Mouse (Mus musculus) layer of hippocampus, postnatal 10 days (tissue): ENCODE measurements around the gene Rrm1. TPM values are rescaled to one million over a fixed set of nuclear protein-coding genes. Genes with fewer than 3 reads are reported as not detected.
"Not testable (repeated sequence)": the region's sequence is repeated elsewhere in the genome, so short reads cannot be mapped to it uniquely, and the experiment has no call there.

Experiments used
- DNase-seq, 2 experiments: peaks; one replicate each; pipeline ENCODE4 v3.0.0; 2021; ENCODE audit warnings: low spot score in 2 of 2
- total RNA-seq, 2 experiments: library from RNA; stranded (reverse); gene quantifications; 2 replicates each; pipeline ENCODE4 v1.2.3; 2021

The Rrm1 gene
- total RNA-seq, 2 experiments from 2014 or later, result 15.6 to 18.8 TPM

DNA sequence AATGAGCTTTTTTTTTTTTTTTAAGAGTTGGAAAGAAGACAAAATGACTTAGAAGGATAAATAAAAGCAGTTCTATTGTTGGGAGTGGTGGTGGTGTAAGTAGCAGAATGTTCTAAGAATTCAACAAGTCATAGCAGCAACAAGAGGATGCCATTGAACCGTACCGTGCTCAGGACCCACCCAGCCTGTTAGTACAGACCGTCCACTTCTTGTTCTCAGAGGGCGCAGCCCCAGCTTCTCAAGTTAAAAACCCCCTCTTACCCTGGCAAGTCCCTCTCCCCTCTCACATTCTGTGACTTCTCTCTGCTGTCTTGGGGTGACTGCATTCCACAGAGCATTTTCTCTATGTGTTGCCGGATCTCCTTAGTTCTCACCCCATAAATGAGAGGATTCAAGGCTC lies 35.1 kb downstream of the Rrm1 start:
- no peak for DNase-seq

DNA sequence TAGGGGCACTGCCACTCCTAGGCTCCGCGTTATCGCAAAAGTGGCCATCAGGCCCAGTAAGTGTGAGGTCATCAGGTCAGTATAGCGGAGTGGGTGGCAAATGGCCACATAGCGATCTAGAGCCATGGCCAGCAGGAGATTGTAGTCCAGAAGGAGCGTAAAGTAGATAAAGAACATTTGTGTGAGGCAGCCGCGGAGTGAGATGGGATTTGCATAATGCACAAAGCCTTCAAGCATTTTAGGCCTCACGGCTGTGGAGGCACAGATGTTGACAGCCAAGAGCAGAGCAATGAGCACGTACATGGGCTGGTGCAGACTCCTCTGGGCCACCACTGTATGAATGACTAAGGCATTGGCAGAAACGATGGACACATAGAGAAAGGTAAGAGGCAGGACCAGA lies 35.9 kb downstream of the Rrm1 start:
- no peak for DNase-seq

DNA sequence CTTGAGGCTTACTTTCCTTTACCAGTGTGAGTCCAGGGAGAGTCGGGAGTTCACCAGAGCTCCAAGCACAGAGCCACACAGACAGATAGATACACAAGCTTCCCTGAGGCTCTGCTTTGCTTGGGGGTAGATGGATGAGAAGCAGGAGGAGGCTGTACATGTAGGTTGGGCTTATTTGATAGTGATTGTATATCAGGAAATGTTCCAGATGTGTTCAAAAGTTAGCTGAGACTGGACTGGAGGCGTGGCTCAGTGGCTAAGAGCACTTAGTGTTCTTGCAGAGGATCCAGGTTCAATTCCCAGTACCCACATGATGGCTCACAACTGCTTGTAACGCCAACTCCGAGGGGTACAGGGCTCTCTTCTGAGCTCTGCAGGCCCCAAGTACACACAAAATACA lies 36.9 kb downstream of the Rrm1 start:
- DNase-seq, result no peak

DNA sequence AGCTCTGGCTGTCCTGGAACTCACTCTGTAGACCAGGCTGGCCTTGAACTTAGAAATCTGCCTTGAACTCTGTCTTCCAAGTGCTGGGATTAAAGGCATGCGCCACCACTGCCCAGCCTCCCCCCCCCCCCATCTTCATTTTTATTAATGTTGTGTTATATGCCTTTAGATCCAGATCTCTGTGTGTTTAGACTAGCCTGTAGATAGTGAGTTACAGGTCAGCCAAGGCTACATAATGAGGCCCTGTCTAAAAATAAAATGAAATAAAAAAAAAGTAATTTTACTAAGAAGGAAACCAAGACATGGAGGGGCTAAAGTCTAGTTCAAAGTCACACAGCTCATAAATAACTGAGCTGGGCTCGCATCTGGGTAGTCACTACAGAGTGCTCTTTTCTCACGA lies 37.4 kb downstream of the Rrm1 start:
- DNase-seq, result no peak

DNA sequence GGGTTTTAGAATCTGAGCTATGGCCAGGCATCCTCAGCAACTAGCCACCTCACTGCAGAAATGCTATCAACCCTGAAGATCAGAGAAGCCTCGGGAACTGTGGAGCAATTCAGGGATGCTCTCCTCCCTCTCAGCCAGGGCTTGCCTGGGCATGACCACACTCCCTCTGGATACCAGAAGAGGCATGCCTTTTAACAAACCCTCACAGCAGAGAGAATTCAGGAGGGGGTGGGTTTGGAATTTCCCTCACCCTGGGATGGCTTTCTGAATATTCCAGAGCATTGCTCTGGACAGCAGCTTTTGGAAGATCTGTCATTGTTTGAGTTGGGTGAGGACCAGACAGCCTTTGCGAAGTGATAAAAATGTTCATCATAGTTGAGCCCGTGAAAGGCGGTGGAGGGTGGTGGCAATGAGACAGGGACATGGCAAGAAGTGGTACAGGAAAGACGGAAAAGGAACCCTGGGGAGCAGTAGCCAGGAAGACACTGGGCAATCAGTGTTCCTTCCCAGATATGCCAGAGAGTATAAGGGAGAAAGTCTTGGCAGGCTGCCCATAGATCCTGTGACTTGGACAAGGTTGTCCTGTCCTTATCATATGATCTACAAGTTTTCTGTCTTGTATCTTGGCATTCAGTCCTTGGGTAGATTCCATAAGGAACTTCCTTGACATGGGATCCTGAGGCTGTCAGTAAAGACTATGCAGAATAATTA lies 38.0 kb downstream of the Rrm1 start:
- no peak for DNase-seq

DNA sequence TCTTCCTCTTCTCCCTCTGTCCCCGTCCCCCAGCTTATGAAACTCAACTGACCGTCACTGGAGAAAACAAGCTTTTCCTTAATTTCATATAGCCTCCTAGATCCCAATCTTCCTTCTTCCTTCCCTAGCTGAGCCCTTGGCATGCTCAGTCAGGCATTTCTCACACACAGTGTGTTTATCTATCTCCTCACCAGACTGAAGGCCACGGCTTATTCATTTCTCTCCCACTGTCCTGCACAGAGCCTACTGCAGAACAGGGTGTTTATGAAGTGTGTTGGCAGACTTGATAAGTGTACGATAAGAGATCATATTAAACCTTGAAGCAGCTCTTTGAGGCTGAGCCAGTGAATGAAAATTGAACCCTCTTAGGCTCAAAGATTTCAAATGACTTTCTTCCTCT lies 39.3 kb downstream of the Rrm1 start:
- no peak for DNase-seq

DNA sequence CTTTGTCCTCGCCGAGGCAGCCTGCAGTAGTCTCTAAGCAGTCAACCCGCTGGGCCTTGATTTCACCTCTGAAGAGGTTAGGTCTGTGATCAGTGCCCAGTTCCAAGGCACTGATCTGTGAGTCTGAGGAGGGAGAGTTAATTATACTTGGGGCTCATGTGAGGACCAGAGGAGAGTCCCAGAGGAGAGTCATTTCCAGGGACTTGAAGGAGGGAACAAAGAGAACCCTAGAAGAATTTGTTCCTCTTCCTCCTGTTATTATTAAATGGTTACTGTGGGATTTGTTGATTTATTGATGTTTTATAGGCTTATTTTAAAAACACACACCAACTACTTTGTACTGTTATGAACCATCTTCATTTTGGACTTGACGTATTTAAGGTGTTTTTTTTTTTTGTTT lies 40.1 kb downstream of the Rrm1 start, which contains the start of gene Olfr543:
Gene Olfr543 (minus strand): TSS at position 101 of the 400 bp plus-strand sequence.
- no peak for DNase-seq

DNA sequence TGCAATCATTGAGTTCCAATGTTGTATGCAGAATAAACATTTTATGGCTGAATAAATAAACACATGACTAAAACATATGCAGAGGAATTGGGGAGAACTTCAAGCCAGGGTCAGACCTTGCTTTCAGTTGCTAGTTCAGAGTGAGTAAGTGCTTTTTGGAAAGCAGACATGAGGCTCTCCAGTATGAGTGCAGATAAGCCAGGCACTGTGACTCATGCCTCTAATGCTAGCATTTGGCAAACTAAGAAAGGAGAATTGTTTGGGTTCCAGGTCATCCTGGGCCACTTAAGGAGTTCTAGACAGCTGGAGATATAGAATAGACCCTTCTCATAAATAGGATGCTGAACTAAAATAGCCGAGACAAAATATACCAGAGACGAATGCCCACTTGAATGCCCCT lies 42.2 kb downstream of the Rrm1 start:
- DNase-seq, result no peak

DNA sequence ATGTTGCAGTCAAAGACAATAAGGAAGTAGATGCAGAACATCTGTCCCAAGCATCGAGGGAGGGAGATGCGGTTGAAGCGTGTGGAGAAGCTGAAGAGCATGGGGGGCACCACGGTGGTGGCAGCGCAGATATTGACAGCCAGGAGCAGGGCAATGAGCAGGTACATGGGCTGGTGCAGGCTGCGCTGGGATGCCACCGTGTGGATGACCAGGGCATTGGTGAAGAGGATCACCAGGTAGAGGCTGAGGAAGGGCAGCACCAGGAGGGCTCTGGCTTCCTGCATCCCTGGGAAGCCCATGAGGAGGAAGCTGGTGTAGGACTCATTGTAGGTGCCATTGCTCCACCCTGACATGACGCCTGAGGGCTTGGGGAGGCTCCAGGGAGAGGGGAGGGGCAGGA lies 43.3 kb downstream of the Rrm1 start:
- not testable (repeated sequence) for DNase-seq

DNA sequence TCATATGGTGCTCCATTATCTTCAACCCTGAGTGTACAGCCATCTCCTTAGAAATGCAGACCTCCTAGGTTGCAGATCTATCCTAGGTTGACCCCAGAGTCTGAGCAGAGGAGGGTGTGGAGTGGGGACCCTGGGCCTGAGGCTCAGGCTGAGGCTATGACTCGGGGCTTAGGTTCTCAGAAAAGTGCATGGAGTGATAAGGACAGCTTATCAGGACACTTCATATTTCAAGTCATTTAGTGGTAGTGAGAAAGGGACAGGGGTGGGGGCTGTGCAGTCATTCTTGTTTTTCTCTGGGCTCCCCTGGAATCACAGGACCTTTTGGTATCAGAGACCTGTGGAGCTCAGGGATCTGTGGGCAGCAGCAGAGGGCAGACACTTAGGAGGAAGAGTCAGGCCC lies 44.6 kb downstream of the Rrm1 start:
- no peak for DNase-seq

DNA sequence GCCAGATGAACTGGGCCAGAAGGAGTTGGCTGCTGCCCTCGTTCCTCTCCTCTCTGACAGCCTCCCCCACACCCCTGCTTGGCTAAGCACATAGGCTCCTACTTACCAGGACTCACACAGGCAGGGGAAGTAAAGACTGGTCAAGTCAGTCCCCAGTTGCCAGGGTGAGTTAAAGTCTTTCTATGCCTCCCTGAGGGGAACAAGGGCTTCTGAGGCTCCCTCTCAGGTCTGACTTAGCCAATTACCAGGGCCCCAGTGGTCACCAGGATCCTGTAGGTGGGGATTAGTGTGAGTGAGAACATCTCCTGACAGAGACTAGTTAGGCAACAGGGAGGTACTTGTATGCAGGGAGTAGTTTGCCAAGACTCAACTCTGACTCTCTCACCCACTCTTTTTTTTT lies 46.7 kb downstream of the Rrm1 start, which contains the start of gene Olfr544:
Gene Olfr544 (minus strand): TSS at position 153 of the 400 bp plus-strand sequence.
- no peak for DNase-seq

DNA sequence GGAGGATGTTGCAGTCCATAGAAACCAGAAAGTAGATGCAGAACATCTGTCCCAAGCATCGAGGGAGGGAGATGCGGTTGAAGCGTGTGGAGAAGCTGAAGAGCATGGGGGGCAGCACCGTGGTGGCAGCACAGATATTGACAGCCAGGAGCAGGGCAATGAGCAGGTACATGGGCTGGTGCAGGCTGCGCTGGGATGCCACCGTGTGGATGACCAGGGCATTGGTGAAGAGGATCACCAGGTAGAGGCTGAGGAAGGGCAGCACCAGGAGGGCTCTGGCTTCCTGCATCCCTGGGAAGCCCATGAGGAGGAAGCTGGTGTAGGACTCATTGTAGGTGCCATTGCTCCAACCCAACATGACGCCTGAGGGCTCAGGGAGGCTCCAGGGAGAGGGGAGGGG lies 52.9 kb downstream of the Rrm1 start:
- DNase-seq, result not testable (repeated sequence)

DNA sequence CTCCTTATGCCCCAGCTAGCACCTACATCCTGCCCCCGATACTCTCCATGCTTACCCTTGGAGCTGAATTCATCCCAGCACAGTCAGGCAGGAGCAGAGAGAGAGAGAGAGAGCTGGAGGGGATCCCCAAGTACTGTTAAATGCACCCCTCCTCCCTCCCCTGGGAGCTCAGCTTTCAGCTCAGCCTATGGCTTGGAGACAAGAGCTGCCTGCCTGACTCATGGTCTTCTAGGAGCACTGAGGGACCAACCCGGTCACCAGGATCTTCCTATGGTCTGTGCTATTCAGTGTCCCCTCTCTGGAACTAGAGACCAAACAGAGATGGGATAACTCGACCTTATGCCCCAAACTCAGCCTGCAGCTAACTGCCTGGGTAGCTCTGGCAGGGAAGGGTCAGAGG lies 58.0 kb downstream of the Rrm1 start, which contains the start of gene Olfr545:
Gene Olfr545 (minus strand): TSS at position 101 of the 400 bp plus-strand sequence.
- DNase-seq, result no peak

DNA sequence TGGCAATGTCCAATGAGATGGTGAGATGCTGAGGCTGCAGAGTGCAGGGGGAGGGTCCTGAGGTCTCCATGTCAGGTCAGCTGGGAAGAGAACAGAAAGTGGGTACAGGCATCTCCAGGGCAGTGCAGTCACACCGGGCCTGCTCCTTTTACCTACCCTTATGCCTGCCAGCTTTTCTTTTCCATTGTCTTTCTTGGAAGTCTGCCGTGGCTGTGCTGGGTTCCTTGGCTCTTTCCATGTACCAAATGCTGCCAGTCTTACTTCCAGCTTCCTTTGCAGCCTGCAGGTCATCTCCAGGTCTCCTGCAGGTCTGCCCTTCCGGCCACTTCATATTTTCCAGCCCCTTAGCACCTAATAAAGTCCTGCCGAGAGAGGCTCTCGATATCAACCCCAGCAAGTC lies 60.5 kb downstream of the Rrm1 start:
- DNase-seq, result no peak

DNA sequence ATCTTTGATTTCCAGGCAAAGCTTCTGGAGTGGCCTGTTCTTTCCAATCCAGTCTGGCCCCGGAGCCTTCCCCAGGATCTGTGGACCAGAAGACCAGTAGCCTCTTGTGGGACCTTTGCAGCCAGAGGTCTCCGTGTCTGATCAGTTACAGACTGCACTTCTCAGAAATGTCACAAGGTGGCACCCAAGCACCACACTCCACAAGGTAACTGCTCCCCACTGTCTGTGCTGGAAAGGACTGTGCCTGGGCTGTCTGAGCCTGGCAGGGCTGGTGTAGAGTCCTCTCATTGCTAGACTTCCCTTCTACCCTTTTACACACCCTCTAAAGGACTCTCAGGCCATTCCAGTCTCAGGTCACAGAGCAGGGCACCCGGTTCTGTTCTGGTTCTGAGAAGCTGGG lies 65.4 kb downstream of the Rrm1 start:
- DNase-seq, result peak; percentile 85 to 86

DNA sequence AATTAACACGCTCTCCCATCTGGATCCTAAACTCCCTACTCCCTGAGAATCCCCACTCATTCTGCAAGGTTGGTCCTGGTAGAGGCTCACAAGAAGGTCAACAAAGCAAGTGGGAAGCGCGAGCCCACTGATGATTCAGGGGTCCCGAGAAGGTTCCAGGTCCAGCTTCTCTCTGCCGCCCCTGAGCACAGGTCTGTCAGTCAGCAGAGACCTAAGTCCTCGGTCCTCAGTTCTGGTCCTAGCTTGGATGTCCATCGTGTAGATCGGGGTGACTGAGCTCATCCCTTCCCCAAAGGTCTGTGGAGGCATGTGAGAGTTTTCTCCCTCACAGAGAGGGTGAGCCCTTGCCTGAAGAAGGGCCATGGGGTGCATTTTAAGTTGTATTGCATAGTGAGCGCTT lies 66.6 kb downstream of the Rrm1 start:
- DNase-seq, result no peak

DNA sequence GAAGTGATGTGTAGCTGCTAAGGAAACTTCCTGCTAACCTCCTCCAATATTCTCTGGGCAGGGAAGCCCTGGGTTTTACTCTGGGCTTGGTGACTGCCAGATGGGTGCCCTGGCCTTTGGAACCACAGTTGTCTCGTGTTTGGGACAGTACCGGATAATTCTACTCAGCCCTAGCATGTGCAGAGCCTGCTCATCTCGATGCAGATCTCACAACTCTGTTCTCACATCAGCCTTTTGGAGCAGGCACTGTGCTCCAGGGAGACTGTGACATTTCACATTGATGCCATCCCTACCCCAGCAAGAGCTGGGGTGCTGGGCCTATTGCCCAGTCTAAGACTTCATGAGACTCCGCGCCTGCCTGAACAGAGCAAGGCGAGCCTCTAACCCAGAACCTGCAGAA lies 67.2 kb downstream of the Rrm1 start:
- DNase-seq, result no peak

DNA sequence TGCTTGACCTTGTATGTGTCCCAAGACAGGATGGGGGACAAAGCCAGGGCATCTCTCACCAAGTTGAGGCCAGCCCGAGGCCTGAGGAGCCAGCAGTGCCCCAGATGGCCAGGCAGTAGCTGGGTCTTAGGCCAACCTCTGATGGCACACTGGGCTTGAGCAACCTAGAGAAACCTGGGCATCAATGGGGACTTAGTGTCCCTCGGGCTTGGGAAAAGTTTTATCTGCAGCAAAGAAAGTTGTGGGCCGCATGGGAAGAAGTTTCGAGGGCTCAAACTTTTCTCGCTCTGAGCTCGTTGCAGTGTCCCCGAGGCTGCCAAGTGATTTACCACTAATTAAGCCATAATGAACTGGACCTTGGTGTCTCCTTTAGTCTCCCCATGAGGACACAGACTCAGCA lies 68.2 kb downstream of the Rrm1 start:
- no peak for DNase-seq

DNA sequence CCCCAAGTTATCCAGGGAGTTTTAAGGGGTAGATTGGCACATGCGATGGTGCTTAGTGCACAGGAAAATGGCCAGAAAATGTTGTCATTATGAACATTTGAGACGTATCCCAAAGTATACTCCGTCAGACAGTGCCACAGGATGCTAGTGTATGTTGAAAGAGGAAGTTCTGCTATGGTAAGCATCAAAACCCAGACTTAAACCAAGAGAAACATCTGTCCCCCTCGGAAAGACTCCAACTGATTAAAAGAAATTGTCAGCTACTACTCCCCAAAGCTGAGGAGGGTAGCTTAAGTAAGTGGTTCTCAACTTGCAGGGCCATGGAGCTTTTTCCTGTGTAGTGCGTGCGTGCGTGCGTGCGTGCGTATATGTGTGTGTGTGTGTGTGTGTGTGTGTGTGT lies 70.4 kb downstream of the Rrm1 start:
- no peak for DNase-seq

DNA sequence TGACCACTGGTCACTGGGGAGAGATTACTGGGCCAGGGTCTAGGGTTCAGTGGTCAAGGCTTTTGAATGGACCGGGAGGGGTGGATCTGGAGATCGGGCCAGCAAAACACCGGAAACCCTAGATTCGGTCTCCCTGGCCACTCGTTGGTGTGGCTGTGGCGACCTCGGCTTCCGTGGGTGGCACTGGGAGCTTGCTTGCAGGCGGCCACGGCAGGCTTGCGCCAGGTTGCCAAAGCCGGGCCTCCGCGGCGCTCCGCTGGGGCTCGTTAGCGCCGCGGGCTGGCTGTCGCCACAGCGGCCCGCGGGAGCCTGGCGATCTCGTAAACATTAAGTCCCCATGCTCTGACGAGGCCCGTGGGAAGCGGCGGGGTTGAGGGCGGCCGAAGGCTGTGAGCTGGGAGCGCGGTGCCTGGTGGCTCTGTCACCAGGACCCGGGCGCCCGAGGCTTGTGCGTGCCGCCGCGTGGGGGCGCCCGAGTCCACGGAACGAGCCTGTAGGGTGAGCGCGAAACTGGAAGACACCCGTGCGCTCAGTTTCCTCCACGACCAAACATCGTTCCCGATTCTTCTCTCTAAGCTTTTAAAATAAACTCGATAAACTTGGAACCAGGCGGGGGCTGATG lies 71.4 kb downstream of the Rrm1 start:
- DNase-seq, result peak; percentile 92 to 95

DNA sequence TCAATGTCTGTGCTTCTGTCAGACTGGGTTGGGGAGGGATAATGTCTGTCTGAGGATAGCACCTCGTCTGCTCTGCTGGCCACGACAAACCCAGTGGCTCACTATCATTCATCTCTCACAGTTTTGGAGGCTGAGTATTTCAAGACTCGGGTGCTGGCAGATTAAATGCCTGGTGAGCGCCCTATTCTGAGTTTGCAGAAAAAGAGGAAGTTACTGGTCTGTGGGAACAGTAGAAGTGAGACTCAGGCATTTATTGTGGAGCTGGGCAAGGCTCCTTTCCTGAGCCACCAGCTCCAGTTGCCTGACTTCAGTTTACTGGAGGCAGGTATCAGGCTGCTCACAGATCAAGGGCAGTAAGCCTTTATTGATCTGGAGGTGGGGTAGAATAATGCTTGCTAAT lies 72.6 kb downstream of the Rrm1 start:
- no peak for DNase-seq

DNA sequence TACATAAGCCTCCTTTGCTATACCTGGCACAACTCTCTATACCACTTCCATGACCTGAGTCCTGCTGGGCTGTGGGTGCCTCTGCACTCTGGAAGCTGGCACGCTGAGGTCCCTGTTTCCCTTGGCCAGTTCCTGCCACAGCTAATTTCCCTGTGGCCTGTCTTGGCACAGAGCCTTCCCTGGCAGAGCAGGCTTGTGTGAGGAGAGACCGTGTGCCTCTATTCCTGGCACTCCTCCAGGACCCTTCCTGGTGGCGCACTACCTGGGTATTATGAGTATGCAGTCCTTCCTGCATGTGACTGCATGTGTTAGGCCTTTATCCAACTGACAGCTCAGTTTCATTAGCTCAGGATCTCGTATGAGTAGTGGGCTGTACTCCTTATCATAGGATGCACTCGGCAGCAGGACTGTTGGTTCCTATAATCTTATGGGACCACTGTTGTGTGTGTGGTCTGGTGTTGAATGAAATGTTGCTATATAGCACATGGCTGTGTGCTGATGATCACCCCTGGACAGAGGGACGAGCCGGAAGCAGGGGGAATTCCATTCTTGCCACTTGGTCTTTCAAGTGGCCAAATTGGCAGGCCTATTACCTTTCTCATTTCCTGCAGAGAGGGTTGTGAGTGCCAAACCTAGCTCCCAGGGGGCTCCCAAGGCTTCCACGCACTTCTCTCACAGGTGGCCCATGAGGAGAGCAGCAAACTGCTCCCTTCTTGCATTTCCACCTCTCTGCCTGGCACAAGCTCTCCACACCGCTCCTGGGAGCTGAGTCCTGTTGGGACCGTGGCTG lies 75.0 kb downstream of the Rrm1 start:
- peak in 1 of 2 experiments; percentile 38 for DNase-seq
